Comparison of ENCODE assay signal across 10 mouse cellular contexts in the genomic region with DNA sequence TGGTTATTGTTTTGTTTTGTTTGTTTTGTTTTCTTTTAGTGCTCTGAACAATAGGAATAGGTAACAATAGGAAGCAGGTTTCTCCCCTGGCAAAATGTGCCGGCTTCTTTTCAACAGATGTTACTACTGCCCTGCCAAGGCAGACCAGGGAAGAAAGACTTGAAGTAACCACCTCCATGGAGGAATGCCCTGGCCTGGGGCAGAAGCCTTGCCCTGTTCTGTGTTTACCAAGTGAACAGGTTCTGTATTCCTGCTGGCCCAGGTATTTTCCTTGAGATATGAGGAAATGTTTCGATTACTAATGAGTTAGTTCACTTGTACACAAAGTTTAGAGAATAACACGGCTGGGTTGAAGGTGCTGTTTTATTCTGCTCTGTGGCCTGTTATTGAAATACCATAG. TPM values are rescaled to one million over a fixed set of nuclear protein-coding genes. Genes with fewer than 3 reads are reported as not detected.
DNase-seq lines count a peak whose midpoint lies in the region; ATAC-seq and TF ChIP-seq lines count a peak whose summit lies in the region.
"Had no signal": no experiment of that assay in that cellular context is flagged by ENCODE, and none has a peak within 500 bp of the region (broad histone marks: within the 10 kb centered on the region; RNA-seq: fewer than 3 reads in every experiment).

No protein-coding gene starts in this region.

- no peaks in the 10 kb centered on the region for H3K79me2 ChIP-seq in heart, adult 2 months (replicated peaks; ENCODE audit: control insufficient read depth, insufficient read depth, low read length)

- no peaks in the 10 kb centered on the region for H3K27me3 ChIP-seq in testis, adult 2 months (ENCODE audit: control insufficient read depth, insufficient read depth, low read length)
- H3K27me3 ChIP-seq in limb, embryonic 15.5 days, result no peaks in the 10 kb centered on the region
- no peaks in the 10 kb centered on the region for H3K27me3 ChIP-seq in stomach, embryonic 15.5 days (replicated peaks)
- no peaks in the 10 kb centered on the region for H3K27me3 ChIP-seq in heart, adult 2 months (ENCODE audit: control insufficient read depth, insufficient read depth, low read length)
- H3K27me3 ChIP-seq: Patski had no signal

- WGBS in limb, embryonic 15.5 days, result 53% methylated on average over 3 of the region's 3 CpGs
- WGBS in stomach, embryonic 15.5 days, result 52% methylated on average over 3 of the region's 3 CpGs
- 74% methylated on average over 3 of the region's 3 CpGs for WGBS in heart, adult 2 months

- no peak overlapping the region for H3K9ac ChIP-seq in limb, embryonic 15.5 days
- H3K9ac ChIP-seq in stomach, embryonic 15.5 days, result no peak overlapping the region
- H3K9ac ChIP-seq in heart, adult 2 months (ENCODE audit: low read depth, low read length), result no peak overlapping the region

- H3K27ac ChIP-seq in testis, adult 2 months (ENCODE audit: control insufficient read depth, insufficient read depth, low read depth, low read length), result no peak overlapping the region
- H3K27ac ChIP-seq in limb, embryonic 15.5 days, result no peak overlapping the region
- 0 out of 2 replicates have a peak overlapping the region, but pooled peaks have one; percentile 73 for H3K27ac ChIP-seq in stomach, embryonic 15.5 days
- no peak overlapping the region for H3K27ac ChIP-seq in heart, adult 2 months

- no peaks in the 10 kb centered on the region for H3K36me3 ChIP-seq in testis, adult 2 months (ENCODE audit: control insufficient read depth, insufficient read depth, low read length)
- H3K36me3 ChIP-seq in limb, embryonic 15.5 days, result 0 out of 2 replicates have a peak, but pooled peaks cover 2% of the 10 kb centered on the region
- H3K36me3 ChIP-seq in stomach, embryonic 15.5 days, result no peaks in the 10 kb centered on the region
- H3K36me3 ChIP-seq in heart, adult 2 months (ENCODE audit: control insufficient read depth, insufficient read depth, low read length), result no peaks in the 10 kb centered on the region; the same call in 1 of the 2 replicates

- no peak for ATAC-seq in limb, embryonic 15.5 days (ENCODE audit: insufficient number of reproducible peaks, low FRiP score, low TSS enrichment, low read depth)
- ATAC-seq in stomach, embryonic 15.5 days (ENCODE audit: insufficient read depth, low FRiP score, low read depth), result no peak

- TF ChIP-seq CTCF in testis, adult 2 months (IDR thresholded peaks at IDR 0.05; ENCODE audit: control insufficient read depth, insufficient read depth, insufficient replicate concordance, low read depth, low read length), result no peak
- TF ChIP-seq CTCF in heart, adult 2 months (IDR thresholded peaks at IDR 0.05), result no peak

- H3K4me1 ChIP-seq in testis, adult 2 months (ENCODE audit: control insufficient read depth, insufficient read depth, low read length), result peaks cover 3% of the 10 kb centered on the region
- H3K4me1 ChIP-seq in limb, embryonic 15.5 days, result peaks cover 10% of the 10 kb centered on the region
- H3K4me1 ChIP-seq in stomach, embryonic 15.5 days, result peaks cover 13% of the 10 kb centered on the region
- H3K4me1 ChIP-seq in heart, adult 2 months (ENCODE audit: control insufficient read depth, insufficient read depth, low read length), result peaks cover 1% of the 10 kb centered on the region; the same call in 1 of the 2 replicates

- intact Hi-C loops in heart, adult 2 months (cut with DNase I), result loop anchor here (10.0 kb wide), 1 partner anchor 442 kb away; a partner anchor contains a TSS

- no peak for DNase-seq in testis, postnatal 14 days (ENCODE audit: low spot score)
- peak; percentile 16 for DNase-seq in induced T-regulatory cell, adult 2 months (ENCODE audit: low read depth)
- no peak for DNase-seq in thymus, postnatal 10 days (ENCODE audit: low spot score in 2 of 2)
- DNase-seq in gastrocnemius, postnatal 25 days, result no peak
- DNase-seq in heart, adult 2 months, result no peak
- DNase-seq: thymus, postnatal 36 days had no signal

- H3K9me3 ChIP-seq in limb, embryonic 15.5 days, result no peaks in the 10 kb centered on the region
- H3K9me3 ChIP-seq in stomach, embryonic 15.5 days, result no peaks in the 10 kb centered on the region

- TF ChIP-seq POLR2A in testis, adult 2 months (IDR thresholded peaks at IDR 0.05; ENCODE audit: control insufficient read depth, low read depth, low read length), result no peak
- no peak for TF ChIP-seq POLR2A in heart, adult 2 months (IDR thresholded peaks at IDR 0.05; ENCODE audit: insufficient read depth, low read depth, low read length)

- TF ChIP-seq EP300 in heart, adult 2 months (IDR thresholded peaks at IDR 0.05; ENCODE audit: insufficient read depth, low read depth, low read length), result no peak

- H3K4me2 ChIP-seq in limb, embryonic 15.5 days, result peak overlapping the region; percentile 83; the same call in 1 of the 2 replicates
- H3K4me2 ChIP-seq in stomach, embryonic 15.5 days, result peak overlapping the region; percentile 88

- peak overlapping the region; percentile 86 for H3K4me3 ChIP-seq in testis, adult 2 months (ENCODE audit: control insufficient read depth, low read depth, low read length)
- peak overlapping the region; percentile 72; the same call in 1 of the 2 replicates for H3K4me3 ChIP-seq in limb, embryonic 15.5 days
- peak overlapping the region; percentile 82 for H3K4me3 ChIP-seq in stomach, embryonic 15.5 days (replicated peaks)
- H3K4me3 ChIP-seq in heart, adult 2 months, result no peak overlapping the region

RNA-seq across cellular contexts. Expression of a gene that starts 1.4 kb away (rescaled TPM):
- polyA plus RNA-seq in testis, adult 2 months (2012; rRNA removed), result 8.2 and 9.6 TPM in 2 replicates
- polyA plus RNA-seq in limb, embryonic 15.5 days (2015; fragmentation: Nextera tagmentation; extraction: Ambion mirVana), result 14.7 and 15.3 TPM in 2 replicates
- polyA plus RNA-seq in stomach, embryonic 15.5 days (2015; fragmentation: Nextera tagmentation; extraction: Ambion mirVana), result 25.7 and 28.4 TPM in 2 replicates
- 1 to 10 TPM in 1 of 2 experiments, under 1 TPM in 1; 0.83 to 1.1 TPM for total RNA-seq in gastrocnemius, postnatal 25 days (2021)
- 1 to 10 TPM; 1.5 to 2.0 TPM for total RNA-seq in heart, adult 2 months (2021)
- polyA plus RNA-seq in heart, adult 2 months (2012; rRNA removed), result 0.82 and 0.88 TPM in 2 replicates

RNA-seq across cellular contexts. Expression of a gene that starts 1.5 kb away (rescaled TPM):
- 22.8 and 26.8 TPM in 2 replicates for polyA plus RNA-seq in testis, adult 2 months (2012; rRNA removed)
- 132 and 146 TPM in 2 replicates for polyA plus RNA-seq in limb, embryonic 15.5 days (2015; fragmentation: Nextera tagmentation; extraction: Ambion mirVana)
- polyA plus RNA-seq in stomach, embryonic 15.5 days (2015; fragmentation: Nextera tagmentation; extraction: Ambion mirVana), result 151 and 164 TPM in 2 replicates
- 10 to 100 TPM; 32.1 to 33.6 TPM for total RNA-seq in gastrocnemius, postnatal 25 days (2021)
- total RNA-seq in heart, adult 2 months (2021), result 10 to 100 TPM; 29.4 to 31.6 TPM
- polyA plus RNA-seq in heart, adult 2 months (2012; rRNA removed), result 4.7 and 8.6 TPM in 2 replicates

RNA-seq across cellular contexts. Expression of a gene that starts 28.7 kb away (rescaled TPM):
- polyA plus RNA-seq in testis, adult 2 months (2012; rRNA removed), result not detected in 2 replicates
- 1.5 and 2.1 TPM in 2 replicates for polyA plus RNA-seq in limb, embryonic 15.5 days (2015; fragmentation: Nextera tagmentation; extraction: Ambion mirVana)
- 1.4 and 1.8 TPM in 2 replicates for polyA plus RNA-seq in stomach, embryonic 15.5 days (2015; fragmentation: Nextera tagmentation; extraction: Ambion mirVana)
- total RNA-seq in gastrocnemius, postnatal 25 days (2021), result under 1 TPM; 0.46 to 0.95 TPM
- total RNA-seq in heart, adult 2 months (2021), result 1 to 10 TPM in 1 of 2 experiments, under 1 TPM in 1; 0.73 to 1.8 TPM
- polyA plus RNA-seq in heart, adult 2 months (2012; rRNA removed), result 0.47 and 0.70 TPM in 2 replicates
- polyA plus RNA-seq: Patski had no signal
